Mouse (Mus musculus) heart, embryonic 11.5 days (tissue): Measurements from ENCODE around the gene Nrbp1. TPM values are rescaled to one million over a fixed set of nuclear protein-coding genes. Genes with fewer than 3 reads are reported as not detected.

ENCODE experiments used
- ATAC-seq: fragments of 200-750 bp; cut with Nextera tagmentation; replicated peaks from 2 replicates; pipeline ENCODE4 v1.8.0; 2017; ENCODE audit warnings: moderate library complexity; ENCODE audit not compliant: insufficient number of reproducible peaks, low FRiP score, low TSS enrichment
- H3K27ac ChIP-seq: fragments of 300-500 bp; sonication (generic); 2 replicates; pipeline ENCODE4 v1.5.1; 2014; ENCODE audit warnings: mild to moderate bottlenecking, low read depth, low read length
- H3K27me3 ChIP-seq: fragments of 300-500 bp; sonication (generic); 2 replicates; pipeline ENCODE4 v1.6.1; 2014; ENCODE audit warnings: mild to moderate bottlenecking, low read length, mixed read lengths; ENCODE audit not compliant: control insufficient read depth, insufficient read depth
- H3K36me3 ChIP-seq: fragments of 300-500 bp; sonication (generic); 2 replicates; pipeline ENCODE4 v1.6.1; 2014; ENCODE audit warnings: mild to moderate bottlenecking, low read length, moderate library complexity, mixed read lengths; ENCODE audit not compliant: control insufficient read depth, insufficient read depth
- H3K4me1 ChIP-seq: fragments of 300-500 bp; sonication (generic); 2 replicates; pipeline ENCODE4 v1.6.1; 2014; ENCODE audit warnings: low read length; ENCODE audit not compliant: control insufficient read depth, insufficient read depth
- H3K4me2 ChIP-seq: fragments of 300-500 bp; sonication (generic); 2 replicates; pipeline ENCODE4 v1.6.1; 2014; ENCODE audit warnings: mild to moderate bottlenecking, moderate library complexity
- H3K4me3 ChIP-seq: fragments of 300-500 bp; sonication (generic); 2 replicates; pipeline ENCODE4 v1.5.1; 2014; ENCODE audit warnings: low read depth, low read length
- H3K9ac ChIP-seq: fragments of 300-500 bp; sonication (generic); 2 replicates; pipeline ENCODE4 v1.6.1; 2014; ENCODE audit warnings: mild to moderate bottlenecking, low read depth, low read length, moderate library complexity
- H3K9me3 ChIP-seq: fragments of 300-500 bp; sonication (generic); replicated peaks from 2 replicates; pipeline ENCODE4 v1.6.1; 2016; ENCODE audit warnings: low read length; ENCODE audit not compliant: control insufficient read depth
- WGBS: fragments of 180-500 bp; shearing (Covaris S2); extraction: QIAGEN DNeasy Blood & Tissue Kit; methylation state at CpG from one replicate; pipeline ENCODE4 v1.1.7; 2014; ENCODE audit not compliant: insufficient replicate concordance; 5-methylcytosine and 5-hydroxymethylcytosine counted together
- polyA plus RNA-seq: library from polyadenylated mRNA; unstranded; fragments of >200 nt; fragmentation: Nextera tagmentation; extraction: Ambion mirVana; gene quantifications from 2 replicates; pipeline ENCODE4 v1.2.1, GENCODE M21; 2014

The Nrbp1 gene
- polyA plus RNA-seq, 1 experiment from 2014 or later, result 124 TPM

- Histone ChIP-seq H3K27me3 (no peaks in the 10 kb centered on the region), H3K4me1 (no peaks in the 10 kb centered on the region), H3K27ac (no peak overlapping the region), H3K4me2 (no peak overlapping the region), H3K4me3 (no peak overlapping the region), H3K9me3 (no peaks in the 10 kb centered on the region), H3K36me3 (peaks cover 16% of the 10 kb centered on the region), H3K9ac (no peak overlapping the region)
- 79% methylated on average over 6 of the region's 6 CpGs for WGBS
- ATAC-seq, result no peak
Observed at GRCm38 (mm10) chr5:31267686-31268085, 27.0 kb downstream of the Nrbp1 start.

DNA sequence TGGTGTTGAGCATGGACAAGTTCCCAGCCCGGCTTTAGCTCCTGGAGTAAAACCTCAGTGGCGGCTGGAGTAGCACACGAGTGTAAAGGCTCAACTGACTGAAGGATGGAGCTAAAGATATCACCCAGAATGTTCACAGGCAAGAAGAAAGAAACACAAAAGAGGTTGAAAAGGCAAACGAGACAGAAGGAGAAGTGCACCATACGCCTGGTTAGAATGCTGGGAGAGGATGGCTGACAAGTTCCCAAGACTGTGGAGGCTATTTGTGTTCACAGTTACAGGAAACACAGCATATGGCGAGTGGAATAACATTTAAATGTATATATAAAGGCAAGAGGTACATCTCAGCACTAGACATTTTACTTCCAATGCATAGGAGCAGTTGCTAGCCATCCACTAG is 32.4 kb downstream of the Nrbp1 start:
- Histone ChIP-seq H3K27me3 (no peaks in the 10 kb centered on the region), H3K36me3 (peaks cover 19% of the 10 kb centered on the region)
- 83% methylated on average over 6 of the region's 6 CpGs for WGBS

DNA sequence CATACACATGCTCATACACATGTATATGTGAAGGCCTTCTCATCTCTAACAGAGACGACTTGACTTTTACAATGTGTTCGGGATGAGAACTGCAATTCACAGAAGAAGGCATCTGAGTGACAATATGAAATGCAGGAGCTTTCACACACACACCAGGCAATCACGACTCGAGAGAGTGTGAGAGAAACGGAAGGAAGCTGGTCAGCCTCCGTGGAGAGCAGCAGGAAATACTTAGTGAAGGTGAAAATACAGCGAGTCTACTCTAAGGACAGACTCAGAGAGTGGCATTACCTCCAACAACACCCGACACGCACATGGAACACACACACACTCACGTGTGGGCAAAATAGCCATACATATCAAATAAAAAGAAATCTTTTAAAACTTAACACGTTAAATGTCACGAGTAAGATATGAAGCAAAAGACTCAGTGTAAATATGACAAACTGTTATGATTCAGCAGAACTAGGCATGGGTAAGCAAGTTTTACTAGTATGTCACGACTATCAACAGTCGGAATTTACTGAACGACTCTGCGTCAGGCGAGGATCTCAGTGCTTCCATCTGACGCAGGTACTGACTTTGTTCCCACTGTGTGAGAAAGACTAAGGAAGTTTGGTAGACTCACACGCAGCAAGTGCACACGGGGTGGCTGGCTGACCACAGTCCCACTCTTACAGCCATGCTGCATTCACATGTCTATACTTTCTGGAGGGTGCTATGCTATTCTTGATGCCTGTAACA is 38.8 kb downstream of the Nrbp1 start:
- Histone ChIP-seq H3K4me2 (no peak overlapping the region), H3K4me3 (no peak overlapping the region), H3K27ac (no peak overlapping the region), H3K9me3 (no peaks in the 10 kb centered on the region), H3K9ac (no peak overlapping the region), H3K4me1 (no peaks in the 10 kb centered on the region), H3K27me3 (no peaks in the 10 kb centered on the region), H3K36me3 (peaks cover 28% of the 10 kb centered on the region)
- ATAC-seq, result no peak
- WGBS, result 80% methylated on average over 20 of the region's 20 CpGs

More for the DNA sequence above, 32.4 kb downstream of the Nrbp1 start:
- ATAC-seq, result no peak
- Histone ChIP-seq H3K27ac (no peak overlapping the region), H3K9ac (no peak overlapping the region), H3K4me1 (no peaks in the 10 kb centered on the region), H3K4me3 (no peak overlapping the region), H3K9me3 (no peaks in the 10 kb centered on the region), H3K4me2 (no peak overlapping the region)

DNA sequence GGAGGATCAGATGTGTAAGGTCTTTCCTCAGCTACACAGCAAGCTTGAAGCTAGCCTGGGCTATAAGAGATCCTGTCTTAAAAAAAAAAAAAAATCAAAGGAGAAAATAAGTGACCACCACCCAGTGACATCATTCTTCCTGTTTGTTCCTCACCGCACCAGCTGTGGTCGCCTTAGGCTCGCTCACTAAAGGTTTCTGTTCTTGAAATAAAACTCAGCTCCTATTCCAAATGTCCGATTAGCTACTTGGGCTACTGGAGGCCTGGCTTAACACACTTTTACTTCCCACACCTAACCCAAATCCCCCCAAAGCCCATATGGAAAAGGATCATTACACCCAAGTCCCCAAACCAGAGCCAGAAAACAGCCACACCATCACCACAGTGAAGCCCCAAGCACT is 47.6 kb downstream of the Nrbp1 start:
- Histone ChIP-seq H3K27me3 (no peaks in the 10 kb centered on the region), H3K9me3 (no peaks in the 10 kb centered on the region), H3K36me3 (peaks cover 10% of the 10 kb centered on the region), H3K27ac (no peak overlapping the region), H3K9ac (no peak overlapping the region), H3K4me2 (no peak overlapping the region), H3K4me1 (peaks cover 6% of the 10 kb centered on the region; the same call in 1 of the 2 replicates), H3K4me3 (no peak overlapping the region)
- 74% methylated on average over 4 of the region's 4 CpGs for WGBS
- no peak for ATAC-seq

DNA sequence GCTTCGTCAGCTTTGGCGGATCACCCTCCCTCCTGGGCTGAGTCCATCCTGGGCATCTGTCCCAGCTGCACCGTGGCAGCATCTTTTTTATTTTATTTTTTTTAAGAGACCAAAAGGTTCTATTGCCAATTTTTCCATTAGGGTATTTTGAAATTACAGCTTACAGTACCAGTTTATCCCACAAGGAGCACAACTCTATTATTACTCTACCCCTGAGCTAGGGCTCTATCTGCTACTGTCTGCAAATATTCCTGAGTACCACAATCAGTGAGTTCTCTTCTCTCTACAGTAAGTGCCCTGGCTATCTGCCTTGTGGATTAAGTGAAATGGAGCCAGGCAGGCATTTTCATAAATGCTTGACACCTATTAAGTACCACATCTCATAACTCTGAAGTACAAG is 48.0 kb downstream of the Nrbp1 start:
- peaks cover 9% of the 10 kb centered on the region for H3K36me3 ChIP-seq
- H3K9me3 ChIP-seq, result no peaks in the 10 kb centered on the region
- WGBS, result 73% methylated on average over 3 of the region's 3 CpGs
- no peak overlapping the region for H3K4me3 ChIP-seq
- no peaks in the 10 kb centered on the region for H3K27me3 ChIP-seq
- H3K27ac ChIP-seq, result no peak overlapping the region
- ATAC-seq, result no peak
- H3K4me2 ChIP-seq, result no peak overlapping the region
- H3K4me1 ChIP-seq, result peaks cover 6% of the 10 kb centered on the region; the same call in 1 of the 2 replicates
- H3K9ac ChIP-seq, result no peak overlapping the region

GRCm38 (mm10) chr5:31289626-31290230 is 49.1 kb downstream of the Nrbp1 start:
- H3K9ac ChIP-seq, result peak overlapping the region; percentile 34; the same call in 1 of the 2 replicates
- H3K4me3 ChIP-seq, result peak overlapping the region; percentile 53; the same call in 1 of the 2 replicates
- 74% methylated on average over 3 of the region's 3 CpGs for WGBS
- no peak for ATAC-seq
- peaks cover 13% of the 10 kb centered on the region for H3K36me3 ChIP-seq
- peaks cover 6% of the 10 kb centered on the region; the same call in 1 of the 2 replicates for H3K4me1 ChIP-seq
- no peaks in the 10 kb centered on the region for H3K9me3 ChIP-seq
- peak overlapping the region; percentile 79 for H3K4me2 ChIP-seq
- no peak overlapping the region for H3K27ac ChIP-seq
- H3K27me3 ChIP-seq, result no peaks in the 10 kb centered on the region

DNA sequence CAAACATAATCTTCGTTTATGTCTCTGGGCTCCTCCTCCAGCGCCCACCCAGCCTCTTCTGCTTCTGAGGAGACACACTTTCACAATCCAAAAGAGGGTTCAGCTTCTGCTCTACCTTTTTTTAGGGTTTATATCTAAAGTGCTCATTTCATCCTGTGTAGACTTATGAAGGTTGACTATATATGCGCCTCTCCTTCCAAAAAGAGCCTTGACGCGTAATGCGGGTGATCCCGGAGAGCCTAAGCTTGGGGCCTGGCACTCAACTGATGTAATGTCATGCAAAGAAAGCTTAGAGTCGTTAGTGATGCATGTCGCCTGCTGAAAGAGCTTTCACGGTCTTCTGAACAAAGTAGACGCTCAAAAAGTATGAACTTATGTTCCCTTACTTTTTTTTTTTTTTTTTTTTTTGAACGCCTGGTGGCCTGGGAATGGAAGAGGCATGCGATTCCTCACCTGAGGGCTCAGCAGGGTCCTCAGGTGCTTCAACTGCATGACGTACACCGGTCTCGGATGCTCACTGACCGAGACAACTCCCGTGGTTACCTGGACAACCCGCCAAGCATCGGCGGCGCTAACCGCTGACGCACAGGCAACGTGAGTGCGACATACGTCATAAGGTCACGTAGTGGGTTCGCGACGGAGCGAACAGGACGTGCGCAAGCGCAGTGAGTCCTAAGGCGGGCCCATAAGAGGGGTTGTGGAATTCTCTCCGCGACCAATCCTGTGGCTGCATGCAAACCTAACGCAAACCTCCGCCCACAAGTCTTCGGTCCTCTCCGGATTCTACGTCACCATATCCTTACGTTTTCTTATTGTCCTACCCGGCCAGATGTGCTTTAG is 50.1 kb downstream of the Nrbp1 start, which contains the start of gene Ift172:
Gene Ift172, minus strand, starts transcription at position 596 of the 840 bp plus-strand sequence.
- H3K36me3 ChIP-seq, result peaks cover 8% of the 10 kb centered on the region; the same call in 1 of the 2 replicates
- H3K4me1 ChIP-seq, result peaks cover 9% of the 10 kb centered on the region; the same call in 1 of the 2 replicates
- H3K27ac ChIP-seq, result peak within 1 kb of the TSS; percentile 82
- H3K4me3 ChIP-seq, result peak within 1 kb of the TSS; percentile 53
- peak within 1 kb of the TSS; percentile 79 for H3K4me2 ChIP-seq
- H3K27me3 ChIP-seq, result no peaks in the 10 kb centered on the region
- H3K9me3 ChIP-seq, result no peaks in the 10 kb centered on the region
- H3K9ac ChIP-seq, result peak within 1 kb of the TSS; percentile 77
- peak; percentile 94 for ATAC-seq
- 3% methylated on average over 45 of the region's 45 CpGs for WGBS

GRCm38 (mm10) chr5:31291361-31291688 is 50.7 kb downstream of the Nrbp1 start:
- Histone ChIP-seq H3K4me3 (peak overlapping the region; percentile 53), H3K36me3 (peaks cover 8% of the 10 kb centered on the region; the same call in 1 of the 2 replicates), H3K27me3 (no peaks in the 10 kb centered on the region), H3K9ac (peak overlapping the region; percentile 77), H3K9me3 (no peaks in the 10 kb centered on the region), H3K27ac (peak overlapping the region; percentile 82), H3K4me1 (peaks cover 9% of the 10 kb centered on the region; the same call in 1 of the 2 replicates), H3K4me2 (peak overlapping the region; percentile 79)
- no peak for ATAC-seq
- 5% methylated on average over 9 of the region's 9 CpGs for WGBS
